Mouse (Mus musculus): ENCODE data around the gene Negr1. TPM values are rescaled to one million over a fixed set of nuclear protein-coding genes. Genes with fewer than 3 reads are reported as not detected.

Gene Negr1
- polyA plus RNA-seq (2015; fragmentation: Nextera tagmentation; extraction: Ambion mirVana): 1.3 and 1.8 TPM in 2 replicates

GRCm38 (mm10) chr3:156561524-156562423 lies at the start of gene Negr1:
TSS of gene Negr1 (plus strand) at chr3:156561794.
- peak; percentile 78 for ATAC-seq (replicated peaks; ENCODE audit: insufficient number of reproducible peaks, insufficient read depth, low FRiP score, low read depth)
- no peaks in the 10 kb centered on the region for H3K9me3 ChIP-seq (replicated peaks)
- H3K4me3 ChIP-seq: peak within 1 kb of the TSS; percentile 68
- peak within 1 kb of the TSS; percentile 99 for H3K4me2 ChIP-seq
- H3K27me3 ChIP-seq: peaks cover 42% of the 10 kb centered on the region
- under 1% methylated on average over 74 of the region's 79 CpGs for WGBS
- H3K36me3 ChIP-seq: no peaks in the 10 kb centered on the region
- peak within 1 kb of the TSS; percentile 56 for H3K9ac ChIP-seq
- H3K4me1 ChIP-seq (replicated peaks): peaks cover 16% of the 10 kb centered on the region
- peak within 1 kb of the TSS; percentile 36 for H3K27ac ChIP-seq

- ATAC-seq (replicated peaks; ENCODE audit: insufficient number of reproducible peaks, insufficient read depth, low FRiP score, low read depth): no peak
Measured at GRCm38 (mm10) chr3:156526461-156526933, 35.1 kb upstream of the Negr1 start.

GRCm38 (mm10) chr3:156527231-156527995 lies 34.2 kb upstream of the Negr1 start:
- Histone ChIP-seq H3K4me1 (replicated peaks) (no peaks in the 10 kb centered on the region), H3K4me2 (no peak overlapping the region), H3K36me3 (no peaks in the 10 kb centered on the region), H3K4me3 (no peak overlapping the region), H3K27me3 (no peaks in the 10 kb centered on the region), H3K9ac (no peak overlapping the region), H3K9me3 (replicated peaks) (no peaks in the 10 kb centered on the region), H3K27ac (no peak overlapping the region)
- ATAC-seq (replicated peaks; ENCODE audit: insufficient number of reproducible peaks, insufficient read depth, low FRiP score, low read depth): no peak
- WGBS: 70% methylated on average over 2 of the region's 2 CpGs

More at GRCm38 (mm10) chr3:156526461-156526933, 35.1 kb upstream of the Negr1 start:
- H3K9ac ChIP-seq: no peak overlapping the region
- H3K9me3 ChIP-seq (replicated peaks): no peaks in the 10 kb centered on the region
- no peak overlapping the region for H3K27ac ChIP-seq
- no peaks in the 10 kb centered on the region for H3K4me1 ChIP-seq (replicated peaks)
- WGBS: 74% methylated on average over 8 of the region's 8 CpGs
- no peak overlapping the region for H3K4me3 ChIP-seq
- no peaks in the 10 kb centered on the region for H3K36me3 ChIP-seq
- no peaks in the 10 kb centered on the region for H3K27me3 ChIP-seq
- H3K4me2 ChIP-seq: no peak overlapping the region

GRCm38 (mm10) chr3:156559441-156559825 lies 2.2 kb upstream of the Negr1 start:
- Histone ChIP-seq H3K4me2 (peak overlapping the region; percentile 99), H3K4me3 (0 out of 2 replicates have a peak overlapping the region, but pooled peaks have one; percentile 68), H3K4me1 (replicated peaks) (peaks cover 16% of the 10 kb centered on the region), H3K27ac (no peak overlapping the region), H3K9me3 (replicated peaks) (no peaks in the 10 kb centered on the region), H3K36me3 (no peaks in the 10 kb centered on the region), H3K9ac (no peak overlapping the region), H3K27me3 (peaks cover 45% of the 10 kb centered on the region)
- ATAC-seq (replicated peaks; ENCODE audit: insufficient number of reproducible peaks, insufficient read depth, low FRiP score, low read depth): no peak
- whole genome bisulfite sequencing: 26% methylated on average over 8 of the region's 8 CpGs

- Histone ChIP-seq H3K9me3 (replicated peaks) (no peaks in the 10 kb centered on the region), H3K4me3 (peak overlapping the region; percentile 68), H3K27ac (no peak overlapping the region), H3K9ac (no peak overlapping the region), H3K4me1 (replicated peaks) (peaks cover 16% of the 10 kb centered on the region), H3K27me3 (peaks cover 45% of the 10 kb centered on the region), H3K36me3 (no peaks in the 10 kb centered on the region), H3K4me2 (peak overlapping the region; percentile 99)
- no peak for ATAC-seq (replicated peaks; ENCODE audit: insufficient number of reproducible peaks, insufficient read depth, low FRiP score, low read depth)
- WGBS: 9% methylated on average over 19 of the region's 19 CpGs
Measured at GRCm38 (mm10) chr3:156559826-156560471, 1.6 kb upstream of the Negr1 start.

GRCm38 (mm10) chr3:156560766-156561165 lies 828 bp upstream of the Negr1 start:
- WGBS: 1% methylated on average over 27 of the region's 27 CpGs
- peak; percentile 79 for ATAC-seq (replicated peaks; ENCODE audit: insufficient number of reproducible peaks, insufficient read depth, low FRiP score, low read depth)

GRCm38 (mm10) chr3:156562424-156562785 lies 811 bp downstream of the Negr1 start:
- Histone ChIP-seq H3K4me3 (peak overlapping the region; percentile 68), H3K9me3 (replicated peaks) (no peaks in the 10 kb centered on the region), H3K27ac (no peak overlapping the region), H3K9ac (peak overlapping the region; percentile 56), H3K4me1 (replicated peaks) (peaks cover 16% of the 10 kb centered on the region), H3K27me3 (peaks cover 42% of the 10 kb centered on the region), H3K4me2 (peak overlapping the region; percentile 99), H3K36me3 (no peaks in the 10 kb centered on the region)
- under 1% methylated on average over 10 of the region's 10 CpGs for WGBS
- ATAC-seq (replicated peaks; ENCODE audit: insufficient number of reproducible peaks, insufficient read depth, low FRiP score, low read depth): no peak

More at GRCm38 (mm10) chr3:156560766-156561165, 828 bp upstream of the Negr1 start:
- peak overlapping the region; percentile 99 for H3K4me2 ChIP-seq
- H3K4me3 ChIP-seq: peak overlapping the region; percentile 68
- H3K36me3 ChIP-seq: no peaks in the 10 kb centered on the region
- 0 out of 2 replicates have a peak overlapping the region, but pooled peaks have one; percentile 33 for H3K9ac ChIP-seq
- H3K27me3 ChIP-seq: peaks cover 45% of the 10 kb centered on the region
- H3K9me3 ChIP-seq (replicated peaks): no peaks in the 10 kb centered on the region
- no peak overlapping the region for H3K27ac ChIP-seq
- peaks cover 16% of the 10 kb centered on the region for H3K4me1 ChIP-seq (replicated peaks)

GRCm38 (mm10) chr3:156562796-156563195 lies 1.2 kb downstream of the Negr1 start:
- H3K4me3 ChIP-seq: peak overlapping the region; percentile 68
- 0 out of 2 replicates have a peak overlapping the region, but pooled peaks have one; percentile 56 for H3K9ac ChIP-seq
- no peaks in the 10 kb centered on the region for H3K36me3 ChIP-seq
- peaks cover 42% of the 10 kb centered on the region for H3K27me3 ChIP-seq
- peak overlapping the region; percentile 99 for H3K4me2 ChIP-seq
- no peak for ATAC-seq (replicated peaks; ENCODE audit: insufficient number of reproducible peaks, insufficient read depth, low FRiP score, low read depth)
- no peak overlapping the region for H3K27ac ChIP-seq
- peaks cover 16% of the 10 kb centered on the region for H3K4me1 ChIP-seq (replicated peaks)
- 25% methylated on average over 2 of the region's 2 CpGs for WGBS
- no peaks in the 10 kb centered on the region for H3K9me3 ChIP-seq (replicated peaks)

- H3K9ac ChIP-seq: no peak overlapping the region
- H3K27ac ChIP-seq: no peak overlapping the region
- no peaks in the 10 kb centered on the region for H3K9me3 ChIP-seq (replicated peaks)
- H3K27me3 ChIP-seq: peaks cover 42% of the 10 kb centered on the region
- no peak overlapping the region for H3K4me3 ChIP-seq
- no peaks in the 10 kb centered on the region for H3K36me3 ChIP-seq
- no peak for ATAC-seq (replicated peaks; ENCODE audit: insufficient number of reproducible peaks, insufficient read depth, low FRiP score, low read depth)
- 0 out of 2 replicates have a peak overlapping the region, but pooled peaks have one; percentile 4 for H3K4me2 ChIP-seq
- 20% methylated on average over 3 of the region's 3 CpGs for WGBS
- H3K4me1 ChIP-seq (replicated peaks): peaks cover 16% of the 10 kb centered on the region
Measured at GRCm38 (mm10) chr3:156563353-156563752, 1.8 kb downstream of the Negr1 start.

GRCm38 (mm10) chr3:156573465-156573864 lies 11.9 kb downstream of the Negr1 start:
- Histone ChIP-seq H3K27ac (no peak overlapping the region), H3K4me3 (no peak overlapping the region), H3K4me1 (replicated peaks) (no peaks in the 10 kb centered on the region), H3K9ac (no peak overlapping the region), H3K9me3 (replicated peaks) (no peaks in the 10 kb centered on the region), H3K36me3 (no peaks in the 10 kb centered on the region), H3K27me3 (no peaks in the 10 kb centered on the region), H3K4me2 (no peak overlapping the region)
- 16% methylated on average over 2 of the region's 2 CpGs for WGBS
- ATAC-seq (replicated peaks; ENCODE audit: insufficient number of reproducible peaks, insufficient read depth, low FRiP score, low read depth): no peak

GRCm38 (mm10) chr3:156576292-156576691 lies 14.7 kb downstream of the Negr1 start:
- WGBS: 75% methylated on average over 1 of the region's 1 CpGs
- Histone ChIP-seq H3K36me3 (no peaks in the 10 kb centered on the region), H3K9me3 (replicated peaks) (no peaks in the 10 kb centered on the region), H3K4me3 (no peak overlapping the region), H3K9ac (no peak overlapping the region), H3K4me1 (replicated peaks) (no peaks in the 10 kb centered on the region), H3K27me3 (no peaks in the 10 kb centered on the region), H3K27ac (no peak overlapping the region), H3K4me2 (no peak overlapping the region)
- ATAC-seq (replicated peaks; ENCODE audit: insufficient number of reproducible peaks, insufficient read depth, low FRiP score, low read depth): no peak

Measured in heart, embryonic 15.5 days (tissue).